23 mouse cellular contexts compared by ENCODE assay signal in the genomic region with DNA sequence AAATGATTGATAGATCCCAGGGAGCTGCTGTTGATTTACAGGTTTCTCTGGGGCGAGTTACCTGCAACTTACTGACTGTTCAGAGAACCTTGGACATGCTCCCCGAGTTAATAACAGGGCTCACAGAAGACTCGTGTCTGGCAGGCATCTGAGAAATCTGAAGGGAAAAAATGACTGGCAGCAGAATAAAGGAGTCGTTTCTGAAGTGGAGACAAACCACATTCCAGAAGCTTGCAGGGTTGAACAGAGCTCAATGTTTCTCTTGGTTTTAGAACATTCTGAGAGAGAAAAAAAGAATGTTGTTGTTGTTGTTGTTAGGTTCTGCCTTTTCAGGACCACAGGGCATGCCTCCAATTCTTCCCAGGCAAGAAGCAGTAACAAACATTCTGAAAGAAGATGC.
DNase-seq lines count a peak whose midpoint lies in the region; ATAC-seq lines count a peak whose summit lies in the region.
"Had no signal": no experiment of that assay in that cellular context is flagged by ENCODE, and none has a peak within 500 bp of the region (broad histone marks: within the 10 kb centered on the region; RNA-seq: fewer than 3 reads in every experiment).

No protein-coding gene starts in this region.

- DNase-seq in embryonic facial prominence, embryonic 14.5 days (ENCODE audit: low spot score), result peak; percentile 52
- no peak for DNase-seq in embryonic facial prominence, embryonic 10.5 days (ENCODE audit: low spot score)
- DNase-seq in Muller cell, postnatal 12 days (ENCODE audit: inconsistent ontology term), result peak; percentile 67
- peak; percentile 7 for DNase-seq in forelimb bud, embryonic 11.5 days (ENCODE audit: low read depth, low spot score)
- DNase-seq in ovary, postnatal 14 days (ENCODE audit: low spot score), result no peak
- DNase-seq: adrenal gland, adult 2 months; adrenal gland, postnatal 14 days; adrenal gland, postnatal 36 days; B cell, adult 2 months; cerebellum, adult 11-12 months; cerebellum, adult 2 months; cerebellum, adult 9-10 months; cerebellum, postnatal 10 days; cerebellum, postnatal 25 days had no signal

- H3K4me1 ChIP-seq in embryonic facial prominence, embryonic 14.5 days (ENCODE audit: control insufficient read depth, insufficient read depth, low read length), result peaks cover 10% of the 10 kb centered on the region; the same call in 1 of the 2 replicates
- H3K4me1 ChIP-seq in embryonic facial prominence, embryonic 10.5 days, result no peaks in the 10 kb centered on the region
- H3K4me1 ChIP-seq: forebrain, embryonic 10.5 days; forebrain, embryonic 12.5 days had no signal

- no peaks in the 10 kb centered on the region for H3K36me3 ChIP-seq in embryonic facial prominence, embryonic 14.5 days (ENCODE audit: control insufficient read depth, insufficient read depth, low read length)
- no peaks in the 10 kb centered on the region for H3K36me3 ChIP-seq in embryonic facial prominence, embryonic 10.5 days (replicated peaks)
- H3K36me3 ChIP-seq: embryonic facial prominence, embryonic 13.5 days; forebrain, embryonic 10.5 days; forebrain, embryonic 12.5 days; G1E had no signal

- no peak overlapping the region for H3K4me3 ChIP-seq in embryonic facial prominence, embryonic 14.5 days (ENCODE audit: low read depth, low read length)
- no peak overlapping the region for H3K4me3 ChIP-seq in embryonic facial prominence, embryonic 10.5 days
- H3K4me3 ChIP-seq: embryonic facial prominence, embryonic 13.5 days; erythroblast, embryonic 14.5 days; forebrain, embryonic 10.5 days; forebrain, embryonic 12.5 days had no signal

- H3K9me3 ChIP-seq in embryonic facial prominence, embryonic 14.5 days (ENCODE audit: control insufficient read depth, low read length), result no peaks in the 10 kb centered on the region
- no peaks in the 10 kb centered on the region for H3K9me3 ChIP-seq in embryonic facial prominence, embryonic 10.5 days
- H3K9me3 ChIP-seq: embryonic facial prominence, embryonic 13.5 days; forebrain, embryonic 10.5 days; forebrain, embryonic 12.5 days; G1E had no signal

- H3K27me3 ChIP-seq in embryonic facial prominence, embryonic 14.5 days (replicated peaks; ENCODE audit: control insufficient read depth, insufficient read depth, low read length), result no peaks in the 10 kb centered on the region
- H3K27me3 ChIP-seq in embryonic facial prominence, embryonic 10.5 days (replicated peaks; ENCODE audit: low read depth, poor library complexity, severe bottlenecking), result no peaks in the 10 kb centered on the region
- H3K27me3 ChIP-seq: CH12.LX; embryonic facial prominence, embryonic 13.5 days; forebrain, embryonic 12.5 days had no signal

- no peak for ATAC-seq in embryonic facial prominence, embryonic 14.5 days (ENCODE audit: low read depth)
- ATAC-seq: CD4-positive, CD25-positive, alpha-beta regulatory T cell, adult 4 months; forebrain, embryonic 14.5 days; forebrain, embryonic 16.5 days had no signal

- H3K27ac ChIP-seq in embryonic facial prominence, embryonic 14.5 days (replicated peaks; ENCODE audit: low read depth, low read length), result no peak overlapping the region
- H3K27ac ChIP-seq in embryonic facial prominence, embryonic 10.5 days (replicated peaks), result no peak overlapping the region
- H3K27ac ChIP-seq: forebrain, embryonic 10.5 days; forebrain, embryonic 12.5 days had no signal

- no peak overlapping the region for H3K9ac ChIP-seq in embryonic facial prominence, embryonic 14.5 days (ENCODE audit: low read depth, low read length)
- H3K9ac ChIP-seq: embryonic facial prominence, embryonic 13.5 days; forebrain, embryonic 12.5 days had no signal

- no peak overlapping the region for H3K4me2 ChIP-seq in embryonic facial prominence, embryonic 14.5 days (ENCODE audit: low read depth, low read length)
- H3K4me2 ChIP-seq: embryonic facial prominence, embryonic 13.5 days; forebrain, embryonic 12.5 days had no signal

- 26% methylated on average over 4 of the region's 4 CpGs for WGBS in embryonic facial prominence, embryonic 14.5 days
- 56% methylated on average over 4 of the region's 4 CpGs for WGBS in embryonic facial prominence, embryonic 10.5 days

Comparison
In these comparisons a context has a peak if more than half of its experiments do, and no peak if none do; other contexts are left out.
1. DNase-seq: peak in embryonic facial prominence, embryonic 14.5 days (single experiment), Muller cell, postnatal 12 days (single experiment) and forelimb bud, embryonic 11.5 days (single experiment); none in embryonic facial prominence, embryonic 10.5 days (single experiment) and ovary, postnatal 14 days (single experiment).